Mouse (Mus musculus) kidney, adult 18-20 months (tissue): Measurements from ENCODE around the gene Usp18.

Source experiments
- DNase-seq: peaks from one replicate; pipeline ENCODE4 v3.0.0; 2021

Gene Usp18

GRCm38 (mm10) chr6:121245127-121246036 lies at the start of gene Usp18:
Usp18 (plus strand) TSS chr6:121245906.
- peak; percentile 93 for DNase-seq

- no peak for DNase-seq
Observed at GRCm38 (mm10) chr6:121197807-121198365, 47.8 kb upstream of the Usp18 start.

- DNase-seq: no peak
Observed at GRCm38 (mm10) chr6:121200458-121200857, 45.2 kb upstream of the Usp18 start.

DNA sequence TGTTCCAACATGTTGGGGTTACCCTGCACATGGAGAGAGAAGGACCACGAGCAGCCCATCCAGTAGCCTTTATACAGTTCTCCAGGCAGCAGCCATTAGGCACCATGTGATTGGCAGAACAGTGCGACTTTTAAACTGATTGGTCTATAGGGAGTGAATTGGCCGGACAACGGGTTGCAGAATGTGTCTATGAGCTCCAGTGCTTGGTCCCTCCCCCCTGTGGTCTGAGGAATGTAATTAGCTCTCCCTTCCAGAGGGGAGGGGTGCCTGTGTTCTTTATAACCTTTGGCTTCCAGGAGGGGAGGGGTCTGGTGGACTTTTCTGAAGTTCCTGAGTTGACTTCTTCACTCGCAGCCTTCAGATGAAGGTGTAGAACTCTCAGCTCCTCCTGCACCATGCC lies 43.7 kb upstream of the Usp18 start:
- DNase-seq: no peak

GRCm38 (mm10) chr6:121206481-121206880 lies 39.2 kb upstream of the Usp18 start:
- no peak for DNase-seq

GRCm38 (mm10) chr6:121209584-121209983 lies 36.1 kb upstream of the Usp18 start:
- DNase-seq: no peak

DNA sequence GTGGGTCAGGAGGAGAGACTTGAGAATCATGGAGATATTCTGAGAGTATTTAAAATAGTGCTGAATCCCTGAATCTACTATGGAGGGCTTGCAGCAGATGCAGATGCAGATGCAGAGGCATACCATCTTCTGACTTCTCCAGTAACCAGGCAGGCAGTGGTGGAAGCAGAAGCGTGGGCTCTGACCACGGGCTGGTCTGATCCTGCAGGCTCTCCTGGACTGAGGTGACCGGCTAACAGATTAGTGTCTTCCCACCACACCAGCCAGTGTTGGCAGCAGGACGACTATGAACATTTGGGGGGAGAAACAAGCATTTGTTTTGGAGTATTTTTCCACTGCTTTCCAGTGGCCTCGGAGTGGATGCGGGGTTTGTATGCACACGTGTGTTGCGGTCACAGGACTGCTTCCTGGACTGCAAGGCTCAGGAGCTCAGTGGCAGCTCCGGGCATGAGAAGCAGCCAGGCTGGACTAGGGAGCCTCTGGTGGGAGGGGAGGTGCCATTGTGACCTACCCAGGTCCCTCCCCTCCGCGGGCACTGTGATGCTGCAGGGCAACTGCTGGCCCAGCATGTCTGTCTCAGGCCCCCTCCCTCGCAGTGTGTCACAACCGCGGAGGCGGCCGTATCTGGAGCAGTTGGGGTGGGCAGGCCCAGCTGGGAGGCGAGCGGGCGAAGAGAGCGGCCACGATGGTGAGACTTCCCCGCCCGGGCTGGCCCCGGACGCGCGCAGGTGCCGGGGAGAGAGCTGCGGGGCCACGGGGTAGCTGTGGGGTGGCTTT lies 35.4 kb upstream of the Usp18 start, which contains the start of gene Tuba8:
Gene Tuba8 (plus strand): TSS at position 548 of the 777 bp plus-strand sequence.
- peak; percentile 45 for DNase-seq

DNA sequence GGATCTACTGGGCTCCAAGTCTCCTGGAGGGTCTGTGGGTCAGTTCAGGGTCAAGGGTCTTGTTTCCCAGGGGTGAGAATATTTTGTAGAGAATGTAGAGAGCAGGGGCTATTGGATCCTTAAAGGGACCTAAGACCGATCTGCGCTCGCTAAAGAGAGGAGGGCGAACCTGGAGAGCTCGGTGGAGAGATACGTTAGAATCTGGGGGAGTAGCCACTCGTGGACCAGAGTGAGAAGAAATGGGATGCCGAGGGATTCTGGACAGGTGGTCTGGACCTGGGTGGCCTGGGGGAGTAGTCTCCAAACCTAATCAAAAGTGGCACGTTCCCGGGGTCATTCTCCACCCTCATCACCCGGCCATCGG lies 34.8 kb upstream of the Usp18 start:
- no peak for DNase-seq

- peak; percentile 24 for DNase-seq
Observed at GRCm38 (mm10) chr6:121211743-121212142, 34.0 kb upstream of the Usp18 start.

GRCm38 (mm10) chr6:121212988-121213387 lies 32.7 kb upstream of the Usp18 start:
- DNase-seq: no peak

GRCm38 (mm10) chr6:121214221-121214620 lies 31.5 kb upstream of the Usp18 start:
- DNase-seq: no peak

- no peak for DNase-seq
Observed at GRCm38 (mm10) chr6:121214667-121215330, 30.9 kb upstream of the Usp18 start.

DNA sequence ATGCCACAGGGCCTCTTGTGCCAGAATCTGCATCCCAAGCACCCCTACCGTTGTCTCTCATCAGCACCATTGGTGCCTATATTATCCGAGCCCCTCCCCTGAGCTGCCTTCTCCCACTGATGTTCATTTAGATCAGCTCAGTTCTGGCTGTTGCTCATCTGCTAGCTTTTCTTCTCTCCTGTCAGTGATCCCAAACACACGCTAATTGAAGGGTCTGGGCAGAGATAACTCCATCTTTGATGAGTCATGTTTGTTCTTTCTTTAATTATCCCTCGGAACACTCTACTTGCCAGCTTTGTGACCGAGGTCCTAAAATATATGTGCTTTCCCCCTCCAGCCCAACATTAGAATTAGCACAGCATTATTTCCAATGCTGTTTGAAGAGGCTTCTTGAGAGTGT lies 30.4 kb upstream of the Usp18 start:
- no peak for DNase-seq

GRCm38 (mm10) chr6:121215896-121216295 lies 29.8 kb upstream of the Usp18 start:
- DNase-seq: no peak

GRCm38 (mm10) chr6:121216589-121217255 lies 29.0 kb upstream of the Usp18 start:
- DNase-seq: no peak

DNA sequence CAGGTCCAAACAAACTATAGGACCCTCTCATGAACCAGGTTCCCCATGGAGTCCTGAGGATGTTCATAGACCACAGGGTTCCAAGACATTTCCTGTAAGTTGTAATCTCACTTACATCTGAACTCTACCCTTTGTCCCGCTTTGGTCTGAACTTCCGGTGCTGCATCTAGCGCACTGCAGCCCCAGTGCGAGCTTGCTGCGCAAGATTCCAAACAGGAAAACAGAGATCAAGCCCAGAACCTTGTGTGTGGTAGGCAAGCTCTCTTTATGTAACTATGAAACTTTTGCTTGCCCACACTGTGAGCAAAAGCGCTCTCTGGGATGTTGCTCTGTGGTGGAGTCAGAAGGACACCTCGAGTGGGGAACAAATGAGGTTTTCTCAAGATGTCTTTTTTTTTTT lies 27.7 kb upstream of the Usp18 start:
- DNase-seq: no peak

DNA sequence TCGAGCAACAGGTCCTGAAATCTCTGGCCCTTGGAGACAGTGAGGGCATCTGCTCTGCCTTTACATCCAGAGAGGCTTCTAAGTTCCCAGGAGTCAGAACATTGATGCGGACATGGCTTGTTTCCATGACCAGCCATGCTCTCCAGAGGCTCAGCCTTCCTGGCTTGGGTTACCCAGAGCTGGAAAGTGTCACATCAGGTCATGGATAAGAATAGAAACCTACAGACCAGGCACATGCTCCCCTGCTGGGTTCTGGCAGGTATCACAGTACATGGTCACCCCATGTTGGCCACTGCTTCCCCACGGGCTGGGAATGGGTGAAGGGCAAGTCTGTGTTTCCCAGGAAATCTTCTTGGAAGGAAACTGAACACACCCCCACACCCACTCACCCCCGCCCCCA lies 26.3 kb upstream of the Usp18 start:
- DNase-seq: no peak

- DNase-seq: no peak
Observed at GRCm38 (mm10) chr6:121220181-121220580, 25.5 kb upstream of the Usp18 start.

DNA sequence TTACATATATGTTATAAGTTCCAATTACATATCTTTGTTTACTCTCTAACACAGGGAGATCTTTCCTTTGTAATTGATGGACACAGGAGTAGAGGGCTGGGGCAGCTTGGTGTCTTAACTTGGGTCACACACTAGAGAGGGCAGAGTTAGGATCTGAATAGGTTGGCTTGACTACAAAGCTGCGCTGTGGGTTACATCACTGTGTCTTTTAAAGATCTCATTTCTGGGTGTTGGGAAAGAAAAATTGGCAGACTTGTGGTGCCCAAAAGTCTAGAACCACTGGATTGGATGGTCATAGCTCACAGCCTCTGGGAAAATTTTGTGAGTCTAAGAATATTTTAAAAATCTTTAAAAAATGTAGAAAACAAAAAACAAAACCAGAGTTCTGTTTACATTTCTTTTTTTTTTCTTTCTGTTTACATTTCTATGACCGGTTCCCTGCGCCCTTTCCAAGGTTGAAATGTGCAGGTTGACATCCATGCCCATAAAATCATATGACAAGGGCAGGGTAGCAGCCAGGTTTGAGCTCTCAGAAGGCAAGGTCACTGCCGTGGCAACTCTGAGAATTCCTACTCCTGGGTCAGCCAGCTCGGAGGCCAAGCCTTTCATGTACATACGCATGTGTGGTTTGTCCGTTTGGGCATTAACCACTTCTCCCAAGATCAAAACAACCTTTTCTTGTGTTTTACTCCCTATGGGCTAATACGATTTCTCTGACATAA lies 23.7 kb upstream of the Usp18 start:
- DNase-seq: no peak

DNA sequence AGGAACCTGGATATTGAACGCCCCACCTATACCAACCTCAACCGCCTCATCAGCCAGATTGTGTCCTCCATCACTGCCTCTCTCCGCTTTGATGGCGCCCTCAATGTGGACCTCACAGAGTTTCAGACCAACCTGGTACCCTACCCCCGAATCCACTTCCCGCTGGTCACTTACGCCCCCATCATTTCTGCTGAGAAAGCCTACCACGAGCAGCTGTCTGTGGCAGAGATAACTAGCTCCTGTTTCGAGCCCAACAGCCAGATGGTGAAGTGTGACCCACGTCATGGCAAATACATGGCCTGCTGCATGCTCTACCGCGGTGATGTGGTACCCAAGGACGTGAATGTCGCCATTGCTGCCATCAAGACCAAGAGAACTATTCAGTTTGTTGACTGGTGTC lies 22.7 kb upstream of the Usp18 start:
- no peak for DNase-seq

GRCm38 (mm10) chr6:121224067-121224466 lies 21.6 kb upstream of the Usp18 start:
- DNase-seq: no peak

GRCm38 (mm10) chr6:121224993-121225392 lies 20.7 kb upstream of the Usp18 start:
- DNase-seq: peak; percentile 25
